Mouse (Mus musculus): ENCODE results near the gene Hlx. TPM values are rescaled to one million over a fixed set of nuclear protein-coding genes. Genes with fewer than 3 reads are reported as not detected.

Hlx gene
- polyA plus RNA-seq (2012; rRNA removed) = 12.2 and 18.4 TPM in 2 replicates

DNA sequence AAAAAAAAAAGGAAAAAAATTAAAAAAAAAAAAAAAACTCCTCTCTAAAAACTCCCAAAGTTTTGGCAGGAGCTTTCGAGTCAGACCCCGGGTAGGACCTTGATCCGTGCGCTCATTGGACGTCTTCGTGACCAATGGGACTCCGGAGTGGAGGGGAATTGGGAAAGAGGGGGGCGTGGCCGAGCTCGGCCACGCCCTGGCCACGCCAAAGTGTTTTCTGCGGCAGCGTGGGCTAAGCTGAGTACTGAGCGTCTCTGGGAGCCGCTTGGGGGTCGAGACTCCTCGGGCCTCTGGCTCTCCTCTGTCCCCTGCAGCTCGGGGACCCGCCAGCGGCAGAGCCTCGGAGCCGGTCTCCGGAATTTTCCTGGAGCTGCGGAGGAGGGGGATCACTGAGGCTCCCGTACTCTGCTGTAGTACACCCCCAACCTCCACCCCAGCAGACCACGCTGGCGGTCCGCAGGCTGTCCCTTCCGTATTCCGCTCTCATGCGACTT is at the start of gene Hlx:
Gene Hlx, minus strand, starts transcription at position 64 of the 494 bp plus-strand sequence.
- WGBS = 2% methylated on average over 32 of the region's 32 CpGs
- H3K4me3 ChIP-seq (ENCODE audit: low read depth, low read length) = peak within 1 kb of the TSS; percentile 72
- H3K36me3 ChIP-seq (ENCODE audit: control insufficient read depth, insufficient read depth, low read length) = peaks cover 2% of the 10 kb centered on the region; the same call in 1 of the 2 replicates
- H3K27ac ChIP-seq (ENCODE audit: insufficient read depth, low read depth, low read length) = peak within 1 kb of the TSS; percentile 75
- TF ChIP-seq POLR2A (IDR thresholded peaks at IDR 0.05; ENCODE audit: low read depth, low read length) (no peak), CTCF (IDR thresholded peaks at IDR 0.05; ENCODE audit: extremely low read depth, insufficient read length, insufficient replicate concordance, low read depth, low read length) (no peak)
- H3K4me1 ChIP-seq (ENCODE audit: control insufficient read depth, insufficient read depth, insufficient read length, low read length) = peaks cover 4% of the 10 kb centered on the region; the same call in 1 of the 2 replicates
- peaks cover 73% of the 10 kb centered on the region for H3K27me3 ChIP-seq (ENCODE audit: control insufficient read depth, insufficient read depth, low read length)

DNA sequence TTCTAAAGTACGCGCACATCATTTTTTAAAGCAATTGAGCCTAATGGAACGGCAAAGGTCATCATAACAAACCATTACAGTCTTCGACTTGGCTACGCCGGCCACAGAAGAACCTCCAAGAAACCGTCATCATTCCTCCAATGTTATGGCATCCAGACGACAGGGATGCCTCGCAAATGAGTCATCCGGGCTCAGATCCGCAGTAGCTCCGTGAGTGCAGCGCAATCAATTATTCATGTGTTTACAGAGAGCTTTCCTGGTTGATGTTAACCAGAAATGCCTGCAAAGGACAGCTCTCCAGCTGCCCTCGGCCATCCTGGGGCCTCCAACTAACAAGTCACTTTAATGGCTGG is 49.7 kb upstream of the Hlx start:
- H3K27ac ChIP-seq (ENCODE audit: insufficient read depth, low read depth, low read length) = no peak overlapping the region
- H3K27me3 ChIP-seq (ENCODE audit: control insufficient read depth, insufficient read depth, low read length) = no peaks in the 10 kb centered on the region
- WGBS = 49% methylated on average over 14 of the region's 14 CpGs
- no peaks in the 10 kb centered on the region for H3K4me1 ChIP-seq (ENCODE audit: control insufficient read depth, insufficient read depth, insufficient read length, low read length)
- H3K4me3 ChIP-seq (ENCODE audit: low read depth, low read length) = no peak overlapping the region
- H3K36me3 ChIP-seq (ENCODE audit: control insufficient read depth, insufficient read depth, low read length) = no peaks in the 10 kb centered on the region
- TF ChIP-seq CTCF (IDR thresholded peaks at IDR 0.05; ENCODE audit: extremely low read depth, insufficient read length, insufficient replicate concordance, low read depth, low read length) = no peak
- no peak for TF ChIP-seq POLR2A (IDR thresholded peaks at IDR 0.05; ENCODE audit: low read depth, low read length)

- Histone ChIP-seq H3K27me3 (ENCODE audit: control insufficient read depth, insufficient read depth, low read length) (no peaks in the 10 kb centered on the region), H3K27ac (ENCODE audit: insufficient read depth, low read depth, low read length) (peak overlapping the region; percentile 27; the same call in 1 of the 2 replicates), H3K4me3 (ENCODE audit: low read depth, low read length) (no peak overlapping the region), H3K4me1 (ENCODE audit: control insufficient read depth, insufficient read depth, insufficient read length, low read length) (no peaks in the 10 kb centered on the region), H3K36me3 (ENCODE audit: control insufficient read depth, insufficient read depth, low read length) (no peaks in the 10 kb centered on the region)
- no peak for TF ChIP-seq POLR2A (IDR thresholded peaks at IDR 0.05; ENCODE audit: low read depth, low read length)
- no peak for TF ChIP-seq CTCF (IDR thresholded peaks at IDR 0.05; ENCODE audit: extremely low read depth, insufficient read length, insufficient replicate concordance, low read depth, low read length)
- 60% methylated on average over 10 of the region's 10 CpGs for WGBS
These were observed 49.1 kb upstream of the Hlx start for GRCm38 (mm10) chr1:184781286-184782160.

DNA sequence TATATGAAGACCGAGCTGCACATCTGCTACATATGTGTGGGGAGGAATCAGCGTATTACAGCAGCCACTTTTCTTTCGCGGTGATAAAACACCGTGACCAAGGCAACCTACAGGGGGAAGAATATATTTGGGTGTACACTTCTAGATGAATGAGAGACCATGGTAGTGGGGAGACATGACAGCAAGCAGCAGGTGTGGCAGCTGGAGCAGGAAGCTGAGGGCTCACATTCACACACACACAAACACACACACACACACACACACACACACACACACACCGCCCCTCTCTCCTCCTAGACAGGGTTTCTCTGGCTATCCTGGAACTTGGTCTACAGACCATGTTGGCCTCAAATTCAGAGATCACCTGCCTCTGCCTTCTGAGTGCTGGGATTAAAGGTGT is 45.7 kb upstream of the Hlx start:
- H3K27me3 ChIP-seq (ENCODE audit: control insufficient read depth, insufficient read depth, low read length) = no peaks in the 10 kb centered on the region
- 83% methylated on average over 6 of the region's 6 CpGs for WGBS
- H3K36me3 ChIP-seq (ENCODE audit: control insufficient read depth, insufficient read depth, low read length) = no peaks in the 10 kb centered on the region
- no peak overlapping the region for H3K27ac ChIP-seq (ENCODE audit: insufficient read depth, low read depth, low read length)
- H3K4me1 ChIP-seq (ENCODE audit: control insufficient read depth, insufficient read depth, insufficient read length, low read length) = no peaks in the 10 kb centered on the region
- TF ChIP-seq CTCF (IDR thresholded peaks at IDR 0.05; ENCODE audit: extremely low read depth, insufficient read length, insufficient replicate concordance, low read depth, low read length) (no peak), POLR2A (IDR thresholded peaks at IDR 0.05; ENCODE audit: low read depth, low read length) (no peak)
- H3K4me3 ChIP-seq (ENCODE audit: low read depth, low read length) = no peak overlapping the region

DNA sequence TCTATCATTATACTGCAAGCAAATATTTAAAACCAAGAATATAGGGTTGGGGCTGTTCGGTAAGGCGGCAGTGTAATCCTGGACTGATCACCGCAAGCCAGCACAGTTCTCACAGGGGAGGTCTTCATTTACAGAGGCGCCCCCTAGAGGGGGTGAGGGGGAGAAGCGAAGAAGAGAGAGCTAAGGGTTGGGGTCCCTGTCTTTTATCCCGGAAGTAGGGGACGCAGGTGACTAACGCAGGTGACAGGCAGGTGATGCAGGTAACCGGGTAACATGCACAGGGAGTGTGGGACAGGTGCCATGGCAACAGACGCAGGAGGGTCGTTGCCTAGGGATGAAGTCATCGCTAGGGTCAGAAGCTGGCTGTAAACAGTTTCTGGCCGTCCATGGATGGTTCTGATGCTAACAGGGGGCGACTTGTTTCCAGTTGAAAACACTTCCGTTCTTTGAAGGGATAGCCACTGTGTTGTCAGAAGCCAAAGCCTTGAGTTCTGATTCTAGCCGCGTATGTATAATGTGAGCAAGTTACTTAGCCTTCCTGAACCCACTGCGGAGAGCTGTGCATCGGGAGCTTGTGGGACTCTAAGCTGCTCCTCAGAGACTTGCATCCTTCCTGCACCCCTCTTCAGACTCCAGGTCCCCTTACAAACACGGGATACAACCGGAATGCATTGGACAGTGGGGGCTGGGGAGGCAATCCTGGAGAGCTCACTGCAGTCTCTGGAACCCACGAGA is 44.8 kb upstream of the Hlx start:
- no peak overlapping the region for H3K27ac ChIP-seq (ENCODE audit: insufficient read depth, low read depth, low read length)
- H3K4me3 ChIP-seq (ENCODE audit: low read depth, low read length) = no peak overlapping the region
- H3K4me1 ChIP-seq (ENCODE audit: control insufficient read depth, insufficient read depth, insufficient read length, low read length) = no peaks in the 10 kb centered on the region
- H3K36me3 ChIP-seq (ENCODE audit: control insufficient read depth, insufficient read depth, low read length) = no peaks in the 10 kb centered on the region
- no peak for TF ChIP-seq CTCF (IDR thresholded peaks at IDR 0.05; ENCODE audit: extremely low read depth, insufficient read length, insufficient replicate concordance, low read depth, low read length)
- no peak for TF ChIP-seq POLR2A (IDR thresholded peaks at IDR 0.05; ENCODE audit: low read depth, low read length)
- 28% methylated on average over 22 of the region's 22 CpGs for WGBS
- no peaks in the 10 kb centered on the region for H3K27me3 ChIP-seq (ENCODE audit: control insufficient read depth, insufficient read depth, low read length)

GRCm38 (mm10) chr1:184775289-184775688 is 42.9 kb upstream of the Hlx start:
- TF ChIP-seq POLR2A (IDR thresholded peaks at IDR 0.05; ENCODE audit: low read depth, low read length) = no peak
- TF ChIP-seq CTCF (IDR thresholded peaks at IDR 0.05; ENCODE audit: extremely low read depth, insufficient read length, insufficient replicate concordance, low read depth, low read length) = no peak
- Histone ChIP-seq H3K4me3 (ENCODE audit: low read depth, low read length) (no peak overlapping the region), H3K27ac (ENCODE audit: insufficient read depth, low read depth, low read length) (no peak overlapping the region), H3K27me3 (ENCODE audit: control insufficient read depth, insufficient read depth, low read length) (no peaks in the 10 kb centered on the region), H3K36me3 (ENCODE audit: control insufficient read depth, insufficient read depth, low read length) (no peaks in the 10 kb centered on the region), H3K4me1 (ENCODE audit: control insufficient read depth, insufficient read depth, insufficient read length, low read length) (no peaks in the 10 kb centered on the region)
- 66% methylated on average over 9 of the region's 9 CpGs for WGBS

GRCm38 (mm10) chr1:184771891-184772249 is 39.5 kb upstream of the Hlx start:
- no peaks in the 10 kb centered on the region for H3K4me1 ChIP-seq (ENCODE audit: control insufficient read depth, insufficient read depth, insufficient read length, low read length)
- H3K27me3 ChIP-seq (ENCODE audit: control insufficient read depth, insufficient read depth, low read length) = no peaks in the 10 kb centered on the region
- no peak overlapping the region for H3K27ac ChIP-seq (ENCODE audit: insufficient read depth, low read depth, low read length)
- whole genome bisulfite sequencing = 21% methylated on average over 9 of the region's 9 CpGs
- TF ChIP-seq POLR2A (IDR thresholded peaks at IDR 0.05; ENCODE audit: low read depth, low read length) (no peak), CTCF (IDR thresholded peaks at IDR 0.05; ENCODE audit: extremely low read depth, insufficient read length, insufficient replicate concordance, low read depth, low read length) (no peak)
- H3K36me3 ChIP-seq (ENCODE audit: control insufficient read depth, insufficient read depth, low read length) = no peaks in the 10 kb centered on the region
- no peak overlapping the region for H3K4me3 ChIP-seq (ENCODE audit: low read depth, low read length)

Data from small intestine, adult 2 months (tissue).